Mouse (Mus musculus): ENCODE results near the gene Pglyrp1.

GRCm38 (mm10) chr7:18844811-18845210 is 26.3 kb upstream of the Pglyrp1 start:
- no peak for TF ChIP-seq GATA1 (IDR thresholded peaks at IDR 0.05; ENCODE audit: low read length)
- TF ChIP-seq TAL1 (IDR thresholded peaks at IDR 0.05; ENCODE audit: low read length): no peak
